Mouse (Mus musculus): ENCODE measurements around the gene Tlcd1.

Gene Tlcd1

GRCm38 (mm10) chr11:78205361-78206206 is 29.1 kb downstream of the Tlcd1 start:
- no peak for DNase-seq (ENCODE audit: low spot score)

- DNase-seq (ENCODE audit: low spot score), result no peak
Measured at GRCm38 (mm10) chr11:78207190-78207589, 30.7 kb downstream of the Tlcd1 start.

- DNase-seq (ENCODE audit: low spot score), result no peak
Measured at GRCm38 (mm10) chr11:78209886-78210285, 33.4 kb downstream of the Tlcd1 start.

- no peak for DNase-seq (ENCODE audit: low spot score)
Measured at GRCm38 (mm10) chr11:78210615-78211014, 34.1 kb downstream of the Tlcd1 start.

- DNase-seq (ENCODE audit: low spot score), result no peak
Measured at GRCm38 (mm10) chr11:78211513-78211912, 35.0 kb downstream of the Tlcd1 start.

- DNase-seq (ENCODE audit: low spot score), result no peak
Measured at GRCm38 (mm10) chr11:78213086-78213817, 36.7 kb downstream of the Tlcd1 start.

GRCm38 (mm10) chr11:78215709-78216317 is 39.3 kb downstream of the Tlcd1 start:
- DNase-seq (ENCODE audit: low spot score), result no peak

GRCm38 (mm10) chr11:78223586-78223985 is 47.1 kb downstream of the Tlcd1 start:
- DNase-seq (ENCODE audit: low spot score), result no peak
